Mouse (Mus musculus) hindbrain, embryonic 12.5 days (tissue): ENCODE measurements at regions not wholly inside any gene's neighbourhood (a gene's known extent, or its start where the extent isn't known, plus 50 kb on each side); places are given as distances from the start of the nearest gene placed in this dataset.

Source experiments
- ATAC-seq: fragments of 200-750 bp; cut with Nextera tagmentation; 2 replicates; pipeline ENCODE4 v1.8.0; 2017; ENCODE audit warnings: moderate TSS enrichment; ENCODE audit not compliant: low FRiP score
- H3K27ac ChIP-seq: fragments of 300-500 bp; sonication (generic); 2 replicates; pipeline ENCODE4 v1.5.1; 2016; ENCODE audit warnings: mild to moderate bottlenecking
- H3K27me3 ChIP-seq: fragments of 300-500 bp; sonication (generic); 2 replicates; pipeline ENCODE4 v1.6.1; 2016; ENCODE audit warnings: mild to moderate bottlenecking
- H3K36me3 ChIP-seq: fragments of 300-500 bp; sonication (generic); 2 replicates; pipeline ENCODE4 v1.6.1; 2016; ENCODE audit warnings: mild to moderate bottlenecking
- H3K4me1 ChIP-seq: fragments of 300-500 bp; sonication (generic); 2 replicates; pipeline ENCODE4 v1.6.1; 2016
- H3K4me2 ChIP-seq: fragments of 300-500 bp; sonication (generic); replicated peaks from 2 replicates; pipeline ENCODE4 v1.6.1; 2016; ENCODE audit warnings: mild to moderate bottlenecking
- H3K4me3 ChIP-seq: fragments of 300-500 bp; sonication (generic); 2 replicates; pipeline ENCODE4 v1.5.1; 2016; ENCODE audit warnings: mild to moderate bottlenecking
- H3K9ac ChIP-seq: fragments of 300-500 bp; sonication (generic); 2 replicates; pipeline ENCODE4 v1.6.1; 2016; ENCODE audit warnings: mild to moderate bottlenecking, moderate library complexity
- H3K9me3 ChIP-seq: fragments of 300-500 bp; sonication (generic); replicated peaks from 2 replicates; pipeline ENCODE4 v1.6.1; 2016; ENCODE audit warnings: mild to moderate bottlenecking
- WGBS: fragments of 180-500 bp; shearing (Covaris S2); methylation state at CpG from one replicate; pipeline ENCODE4 v1.1.7; 2016; 5-methylcytosine and 5-hydroxymethylcytosine counted together

GRCm38 (mm10) chr2:133020173-133020837 is 74.6 kb upstream of the Fermt1 start:
- H3K27ac ChIP-seq: no peak overlapping the region
- no peaks in the 10 kb centered on the region for H3K27me3 ChIP-seq
- peak; percentile 81 for ATAC-seq
- no peak overlapping the region for H3K4me3 ChIP-seq
- H3K9ac ChIP-seq: no peak overlapping the region
- H3K4me1 ChIP-seq: no peaks in the 10 kb centered on the region
- H3K36me3 ChIP-seq: no peaks in the 10 kb centered on the region
- H3K4me2 ChIP-seq: peak overlapping the region; percentile 39; the same call in 1 of the 2 replicates
- WGBS: 23% methylated on average over 11 of the region's 11 CpGs
- H3K9me3 ChIP-seq: no peaks in the 10 kb centered on the region

- H3K4me3 ChIP-seq: no peak overlapping the region
- WGBS: 89% methylated on average over 3 of the region's 3 CpGs
- H3K9me3 ChIP-seq: no peaks in the 10 kb centered on the region
- no peak overlapping the region for H3K27ac ChIP-seq
- H3K4me1 ChIP-seq: no peaks in the 10 kb centered on the region
- no peak overlapping the region for H3K4me2 ChIP-seq
- no peak for ATAC-seq
- H3K9ac ChIP-seq: no peak overlapping the region
- H3K27me3 ChIP-seq: no peaks in the 10 kb centered on the region
- H3K36me3 ChIP-seq: no peaks in the 10 kb centered on the region
Measured at GRCm38 (mm10) chr2:133021244-133021643, 75.5 kb upstream of the Fermt1 start.

- ATAC-seq: no peak
- Histone ChIP-seq H3K36me3 (no peaks in the 10 kb centered on the region), H3K9me3 (no peaks in the 10 kb centered on the region), H3K27me3 (no peaks in the 10 kb centered on the region), H3K9ac (no peak overlapping the region), H3K4me1 (no peaks in the 10 kb centered on the region), H3K4me2 (no peak overlapping the region), H3K4me3 (no peak overlapping the region), H3K27ac (no peak overlapping the region)
- WGBS: 87% methylated on average over 2 of the region's 2 CpGs
Measured at GRCm38 (mm10) chr2:133027038-133027437, 81.3 kb upstream of the Fermt1 start.

- Histone ChIP-seq H3K4me2 (no peak overlapping the region), H3K36me3 (no peaks in the 10 kb centered on the region), H3K27me3 (no peaks in the 10 kb centered on the region), H3K4me1 (no peaks in the 10 kb centered on the region), H3K9me3 (no peaks in the 10 kb centered on the region), H3K27ac (no peak overlapping the region), H3K9ac (no peak overlapping the region), H3K4me3 (no peak overlapping the region)
- WGBS: 84% methylated on average over 3 of the region's 3 CpGs
- ATAC-seq: no peak
Measured at GRCm38 (mm10) chr2:133035421-133035820, 89.7 kb upstream of the Fermt1 start.

- Histone ChIP-seq H3K27me3 (no peaks in the 10 kb centered on the region), H3K9me3 (no peaks in the 10 kb centered on the region), H3K4me1 (no peaks in the 10 kb centered on the region), H3K4me2 (no peak overlapping the region), H3K4me3 (no peak overlapping the region), H3K27ac (no peak overlapping the region), H3K36me3 (no peaks in the 10 kb centered on the region), H3K9ac (no peak overlapping the region)
- ATAC-seq: no peak
- WGBS: 93% methylated on average over 1 of the region's 1 CpGs
Measured at GRCm38 (mm10) chr2:133040708-133041107, 95.0 kb upstream of the Fermt1 start.

- Histone ChIP-seq H3K9ac (no peak overlapping the region), H3K36me3 (no peaks in the 10 kb centered on the region), H3K4me2 (no peak overlapping the region), H3K27me3 (no peaks in the 10 kb centered on the region), H3K9me3 (no peaks in the 10 kb centered on the region), H3K4me3 (no peak overlapping the region), H3K27ac (no peak overlapping the region), H3K4me1 (no peaks in the 10 kb centered on the region)
- ATAC-seq: no peak
- 89% methylated on average over 11 of the region's 11 CpGs for WGBS
Measured at GRCm38 (mm10) chr2:133077698-133078356, 132.1 kb upstream of the Fermt1 start.

- WGBS: 79% methylated on average over 7 of the region's 7 CpGs
- Histone ChIP-seq H3K27ac (no peak overlapping the region), H3K4me3 (no peak overlapping the region), H3K4me2 (no peak overlapping the region), H3K4me1 (no peaks in the 10 kb centered on the region), H3K27me3 (no peaks in the 10 kb centered on the region), H3K9me3 (no peaks in the 10 kb centered on the region), H3K9ac (no peak overlapping the region), H3K36me3 (no peaks in the 10 kb centered on the region)
- ATAC-seq: no peak
Measured at GRCm38 (mm10) chr2:133090976-133091375, 145.3 kb upstream of the Fermt1 start.

- Histone ChIP-seq H3K9ac (no peak overlapping the region), H3K4me1 (no peaks in the 10 kb centered on the region), H3K27ac (no peak overlapping the region), H3K27me3 (no peaks in the 10 kb centered on the region), H3K4me2 (no peak overlapping the region), H3K9me3 (no peaks in the 10 kb centered on the region), H3K36me3 (no peaks in the 10 kb centered on the region), H3K4me3 (no peak overlapping the region)
- ATAC-seq: peak; percentile 38; the same call in 1 of the 2 replicates
- WGBS: 24% methylated on average over 10 of the region's 10 CpGs
Measured at GRCm38 (mm10) chr2:133113642-133114041, 167.9 kb upstream of the Fermt1 start.

GRCm38 (mm10) chr2:133118651-133119050 is 172.9 kb upstream of the Fermt1 start:
- no peak overlapping the region for H3K4me2 ChIP-seq
- no peak overlapping the region for H3K9ac ChIP-seq
- H3K27ac ChIP-seq: no peak overlapping the region
- no peaks in the 10 kb centered on the region for H3K9me3 ChIP-seq
- ATAC-seq: no peak
- H3K4me3 ChIP-seq: no peak overlapping the region
- no peaks in the 10 kb centered on the region for H3K4me1 ChIP-seq
- WGBS: 95% methylated on average over 14 of the region's 14 CpGs
- H3K27me3 ChIP-seq: no peaks in the 10 kb centered on the region
- no peaks in the 10 kb centered on the region for H3K36me3 ChIP-seq

GRCm38 (mm10) chr2:133125212-133125801 is 179.6 kb upstream of the Fermt1 start:
- Histone ChIP-seq H3K4me3 (no peak overlapping the region), H3K27me3 (no peaks in the 10 kb centered on the region), H3K27ac (no peak overlapping the region), H3K9ac (no peak overlapping the region), H3K4me1 (no peaks in the 10 kb centered on the region), H3K36me3 (no peaks in the 10 kb centered on the region), H3K9me3 (no peaks in the 10 kb centered on the region), H3K4me2 (no peak overlapping the region)
- ATAC-seq: no peak
- WGBS: 96% methylated on average over 1 of the region's 1 CpGs

GRCm38 (mm10) chr2:133134878-133135277 is 189.2 kb upstream of the Fermt1 start:
- H3K4me2 ChIP-seq: no peak overlapping the region
- no peaks in the 10 kb centered on the region for H3K4me1 ChIP-seq
- ATAC-seq: no peak
- H3K9me3 ChIP-seq: no peaks in the 10 kb centered on the region
- no peak overlapping the region for H3K9ac ChIP-seq
- no peaks in the 10 kb centered on the region for H3K27me3 ChIP-seq
- H3K4me3 ChIP-seq: no peak overlapping the region
- no peaks in the 10 kb centered on the region for H3K36me3 ChIP-seq
- no peak overlapping the region for H3K27ac ChIP-seq
- 71% methylated on average over 3 of the region's 3 CpGs for WGBS

- no peaks in the 10 kb centered on the region for H3K27me3 ChIP-seq
- 80% methylated on average over 4 of the region's 4 CpGs for WGBS
- no peaks in the 10 kb centered on the region for H3K4me1 ChIP-seq
- no peak overlapping the region for H3K27ac ChIP-seq
- H3K4me3 ChIP-seq: no peak overlapping the region
- no peak for ATAC-seq
- no peaks in the 10 kb centered on the region for H3K9me3 ChIP-seq
- no peak overlapping the region for H3K9ac ChIP-seq
- H3K4me2 ChIP-seq: no peak overlapping the region
- no peaks in the 10 kb centered on the region for H3K36me3 ChIP-seq
Measured at GRCm38 (mm10) chr2:133138877-133139276, 193.2 kb upstream of the Fermt1 start.
